Mouse (Mus musculus): ENCODE measurements around the gene Dgcr6. TPM values are rescaled to one million over a fixed set of nuclear protein-coding genes. Genes with fewer than 3 reads are reported as not detected.

The Dgcr6 gene
- polyA plus RNA-seq, 1 experiment from 2014 or later: 103 TPM

GRCm38 (mm10) chr16:18080171-18080570 lies 27.5 kb downstream of the Dgcr6 start:
- WGBS: 83% methylated on average over 7 of the region's 7 CpGs
- no peaks in the 10 kb centered on the region for H3K9me3 ChIP-seq (ENCODE audit: low read length)
- no peak overlapping the region for H3K4me3 ChIP-seq (ENCODE audit: low read length)
- H3K4me2 ChIP-seq (replicated peaks; ENCODE audit: low read depth, low read length): no peak overlapping the region
- H3K27me3 ChIP-seq (ENCODE audit: insufficient read depth, low read length): no peaks in the 10 kb centered on the region
- H3K9ac ChIP-seq (replicated peaks; ENCODE audit: low read length): no peak overlapping the region
- H3K27ac ChIP-seq (ENCODE audit: low read length): no peak overlapping the region
- ATAC-seq (ENCODE audit: low FRiP score, low TSS enrichment): no peak
- peaks cover 4% of the 10 kb centered on the region; the same call in 1 of the 2 replicates for H3K36me3 ChIP-seq (ENCODE audit: insufficient read depth, low read length)
- H3K4me1 ChIP-seq (ENCODE audit: insufficient read depth, low read length): no peaks in the 10 kb centered on the region

- no peak overlapping the region for H3K4me2 ChIP-seq (replicated peaks; ENCODE audit: low read depth, low read length)
- no peak overlapping the region for H3K9ac ChIP-seq (replicated peaks; ENCODE audit: low read length)
- no peaks in the 10 kb centered on the region for H3K4me1 ChIP-seq (ENCODE audit: insufficient read depth, low read length)
- H3K9me3 ChIP-seq (ENCODE audit: low read length): no peaks in the 10 kb centered on the region
- peaks cover 4% of the 10 kb centered on the region; the same call in 1 of the 2 replicates for H3K36me3 ChIP-seq (ENCODE audit: insufficient read depth, low read length)
- ATAC-seq (ENCODE audit: low FRiP score, low TSS enrichment): no peak
- 79% methylated on average over 10 of the region's 10 CpGs for WGBS
- no peak overlapping the region for H3K4me3 ChIP-seq (ENCODE audit: low read length)
- no peak overlapping the region for H3K27ac ChIP-seq (ENCODE audit: low read length)
- H3K27me3 ChIP-seq (ENCODE audit: insufficient read depth, low read length): no peaks in the 10 kb centered on the region
Measured at GRCm38 (mm10) chr16:18081149-18081827, 28.6 kb downstream of the Dgcr6 start.

- no peak overlapping the region for H3K9ac ChIP-seq (replicated peaks; ENCODE audit: low read length)
- no peaks in the 10 kb centered on the region for H3K9me3 ChIP-seq (ENCODE audit: low read length)
- WGBS: 89% methylated on average over 1 of the region's 1 CpGs
- H3K27me3 ChIP-seq (ENCODE audit: insufficient read depth, low read length): no peaks in the 10 kb centered on the region
- H3K4me3 ChIP-seq (ENCODE audit: low read length): no peak overlapping the region
- no peaks in the 10 kb centered on the region for H3K4me1 ChIP-seq (ENCODE audit: insufficient read depth, low read length)
- H3K27ac ChIP-seq (ENCODE audit: low read length): no peak overlapping the region
- peaks cover 4% of the 10 kb centered on the region; the same call in 1 of the 2 replicates for H3K36me3 ChIP-seq (ENCODE audit: insufficient read depth, low read length)
- H3K4me2 ChIP-seq (replicated peaks; ENCODE audit: low read depth, low read length): no peak overlapping the region
- ATAC-seq (ENCODE audit: low FRiP score, low TSS enrichment): no peak
Measured at GRCm38 (mm10) chr16:18082291-18082690, 29.6 kb downstream of the Dgcr6 start.

GRCm38 (mm10) chr16:18083231-18083951 lies 30.7 kb downstream of the Dgcr6 start:
- Histone ChIP-seq H3K4me1 (ENCODE audit: insufficient read depth, low read length) (peaks cover 7% of the 10 kb centered on the region; the same call in 1 of the 2 replicates), H3K9me3 (ENCODE audit: low read length) (no peaks in the 10 kb centered on the region), H3K9ac (replicated peaks; ENCODE audit: low read length) (0 out of 2 replicates have a peak overlapping the region, but pooled peaks have one; percentile 9), H3K36me3 (ENCODE audit: insufficient read depth, low read length) (peaks cover 4% of the 10 kb centered on the region; the same call in 1 of the 2 replicates), H3K27me3 (ENCODE audit: insufficient read depth, low read length) (no peaks in the 10 kb centered on the region), H3K27ac (ENCODE audit: low read length) (no peak overlapping the region), H3K4me2 (replicated peaks; ENCODE audit: low read depth, low read length) (no peak overlapping the region), H3K4me3 (ENCODE audit: low read length) (no peak overlapping the region)
- 69% methylated on average over 18 of the region's 18 CpGs for whole genome bisulfite sequencing
- no peak for ATAC-seq (ENCODE audit: low FRiP score, low TSS enrichment)

- 86% methylated on average over 7 of the region's 7 CpGs for WGBS
- Histone ChIP-seq H3K4me1 (ENCODE audit: insufficient read depth, low read length) (peaks cover 7% of the 10 kb centered on the region; the same call in 1 of the 2 replicates), H3K4me2 (replicated peaks; ENCODE audit: low read depth, low read length) (no peak overlapping the region), H3K9me3 (ENCODE audit: low read length) (no peaks in the 10 kb centered on the region), H3K9ac (replicated peaks; ENCODE audit: low read length) (no peak overlapping the region), H3K4me3 (ENCODE audit: low read length) (no peak overlapping the region), H3K27ac (ENCODE audit: low read length) (no peak overlapping the region), H3K36me3 (ENCODE audit: insufficient read depth, low read length) (peaks cover 4% of the 10 kb centered on the region; the same call in 1 of the 2 replicates), H3K27me3 (ENCODE audit: insufficient read depth, low read length) (no peaks in the 10 kb centered on the region)
- ATAC-seq (ENCODE audit: low FRiP score, low TSS enrichment): no peak
Measured at GRCm38 (mm10) chr16:18084262-18084661, 31.6 kb downstream of the Dgcr6 start.

- H3K27me3 ChIP-seq (ENCODE audit: insufficient read depth, low read length): no peaks in the 10 kb centered on the region
- 83% methylated on average over 5 of the region's 5 CpGs for WGBS
Measured at GRCm38 (mm10) chr16:18087101-18087500, 34.4 kb downstream of the Dgcr6 start.

GRCm38 (mm10) chr16:18096348-18096747 lies 43.7 kb downstream of the Dgcr6 start:
- 36% methylated on average over 5 of the region's 5 CpGs for WGBS

More at GRCm38 (mm10) chr16:18087101-18087500, 34.4 kb downstream of the Dgcr6 start:
- ATAC-seq (ENCODE audit: low FRiP score, low TSS enrichment): no peak
- H3K4me1 ChIP-seq (ENCODE audit: insufficient read depth, low read length): peaks cover 10% of the 10 kb centered on the region
- no peaks in the 10 kb centered on the region for H3K9me3 ChIP-seq (ENCODE audit: low read length)
- H3K36me3 ChIP-seq (ENCODE audit: insufficient read depth, low read length): no peaks in the 10 kb centered on the region
- no peak overlapping the region for H3K4me2 ChIP-seq (replicated peaks; ENCODE audit: low read depth, low read length)
- no peak overlapping the region for H3K27ac ChIP-seq (ENCODE audit: low read length)
- H3K9ac ChIP-seq (replicated peaks; ENCODE audit: low read length): no peak overlapping the region
- no peak overlapping the region for H3K4me3 ChIP-seq (ENCODE audit: low read length)

GRCm38 (mm10) chr16:18102816-18103215 lies 50.2 kb downstream of the Dgcr6 start:
- no peak for ATAC-seq (ENCODE audit: low FRiP score, low TSS enrichment)
- Histone ChIP-seq H3K27ac (ENCODE audit: low read length) (no peak overlapping the region), H3K4me2 (replicated peaks; ENCODE audit: low read depth, low read length) (no peak overlapping the region), H3K36me3 (ENCODE audit: insufficient read depth, low read length) (no peaks in the 10 kb centered on the region), H3K4me3 (ENCODE audit: low read length) (no peak overlapping the region), H3K27me3 (ENCODE audit: insufficient read depth, low read length) (no peaks in the 10 kb centered on the region), H3K9me3 (ENCODE audit: low read length) (no peaks in the 10 kb centered on the region), H3K9ac (replicated peaks; ENCODE audit: low read length) (no peak overlapping the region), H3K4me1 (ENCODE audit: insufficient read depth, low read length) (no peaks in the 10 kb centered on the region)
- 77% methylated on average over 4 of the region's 4 CpGs for WGBS

More at GRCm38 (mm10) chr16:18096348-18096747, 43.7 kb downstream of the Dgcr6 start:
- H3K9me3 ChIP-seq (ENCODE audit: low read length): no peaks in the 10 kb centered on the region; the same call in 1 of the 2 replicates
- no peak overlapping the region for H3K9ac ChIP-seq (replicated peaks; ENCODE audit: low read length)
- no peaks in the 10 kb centered on the region for H3K36me3 ChIP-seq (ENCODE audit: insufficient read depth, low read length)
- H3K4me2 ChIP-seq (replicated peaks; ENCODE audit: low read depth, low read length): no peak overlapping the region
- no peak for ATAC-seq (ENCODE audit: low FRiP score, low TSS enrichment)
- 0 out of 2 replicates have a peak, but pooled peaks cover 3% of the 10 kb centered on the region for H3K4me1 ChIP-seq (ENCODE audit: insufficient read depth, low read length)
- no peak overlapping the region for H3K4me3 ChIP-seq (ENCODE audit: low read length)
- H3K27me3 ChIP-seq (ENCODE audit: insufficient read depth, low read length): no peaks in the 10 kb centered on the region
- H3K27ac ChIP-seq (ENCODE audit: low read length): no peak overlapping the region

GRCm38 (mm10) chr16:18103366-18103765 lies 50.7 kb downstream of the Dgcr6 start:
- 63% methylated on average over 1 of the region's 1 CpGs for WGBS
- Histone ChIP-seq H3K9ac (replicated peaks; ENCODE audit: low read length) (no peak overlapping the region), H3K4me2 (replicated peaks; ENCODE audit: low read depth, low read length) (no peak overlapping the region), H3K27ac (ENCODE audit: low read length) (no peak overlapping the region), H3K9me3 (ENCODE audit: low read length) (no peaks in the 10 kb centered on the region), H3K27me3 (ENCODE audit: insufficient read depth, low read length) (no peaks in the 10 kb centered on the region), H3K4me1 (ENCODE audit: insufficient read depth, low read length) (no peaks in the 10 kb centered on the region), H3K4me3 (ENCODE audit: low read length) (no peak overlapping the region), H3K36me3 (ENCODE audit: insufficient read depth, low read length) (no peaks in the 10 kb centered on the region)
- no peak for ATAC-seq (ENCODE audit: low FRiP score, low TSS enrichment)

GRCm38 (mm10) chr16:18103808-18104207 lies 51.1 kb downstream of the Dgcr6 start:
- H3K27me3 ChIP-seq (ENCODE audit: insufficient read depth, low read length): no peaks in the 10 kb centered on the region
- H3K27ac ChIP-seq (ENCODE audit: low read length): no peak overlapping the region
- no peaks in the 10 kb centered on the region for H3K36me3 ChIP-seq (ENCODE audit: insufficient read depth, low read length)
- no peak overlapping the region for H3K4me3 ChIP-seq (ENCODE audit: low read length)
- ATAC-seq (ENCODE audit: low FRiP score, low TSS enrichment): no peak
- 36% methylated on average over 6 of the region's 6 CpGs for WGBS
- H3K9ac ChIP-seq (replicated peaks; ENCODE audit: low read length): no peak overlapping the region
- H3K9me3 ChIP-seq (ENCODE audit: low read length): no peaks in the 10 kb centered on the region
- H3K4me2 ChIP-seq (replicated peaks; ENCODE audit: low read depth, low read length): no peak overlapping the region
- H3K4me1 ChIP-seq (ENCODE audit: insufficient read depth, low read length): no peaks in the 10 kb centered on the region

Measured in kidney, embryonic 16.5 days (tissue).